Mouse (Mus musculus) adrenal gland, adult 2 months (tissue): ENCODE measurements at regions not wholly inside any gene's neighbourhood (a gene's known extent, or its start where the extent isn't known, plus 50 kb on each side); places are given as distances from the start of the nearest gene placed in this dataset.

ENCODE experiments used
- DNase-seq: peaks from one replicate; pipeline ENCODE4 v3.0.0; 2021

- DNase-seq, result no peak
These were observed 719.7 kb upstream of the Cited2 start for GRCm38 (mm10) chr10:17003123-17003849.

GRCm38 (mm10) chr10:17008683-17009082 is 714.3 kb upstream of the Cited2 start:
- no peak for DNase-seq

GRCm38 (mm10) chr10:17010047-17010446 is 713.0 kb upstream of the Cited2 start:
- DNase-seq, result no peak

GRCm38 (mm10) chr10:17011876-17012275 is 711.1 kb upstream of the Cited2 start:
- no peak for DNase-seq

- DNase-seq, result peak; percentile 49
These were observed 710.5 kb upstream of the Cited2 start for GRCm38 (mm10) chr10:17012541-17012975.

- no peak for DNase-seq
These were observed 708.2 kb upstream of the Cited2 start for GRCm38 (mm10) chr10:17014826-17015225.

- DNase-seq, result no peak
These were observed 706.2 kb upstream of the Cited2 start for GRCm38 (mm10) chr10:17016854-17017253.

- no peak for DNase-seq
These were observed 700.5 kb upstream of the Cited2 start for GRCm38 (mm10) chr10:17022216-17023158.

- peak; percentile 69 for DNase-seq
These were observed 699.3 kb upstream of the Cited2 start for GRCm38 (mm10) chr10:17023571-17024293.

- DNase-seq, result no peak
These were observed 698.7 kb upstream of the Cited2 start for GRCm38 (mm10) chr10:17024294-17024665.

GRCm38 (mm10) chr10:17034892-17035775 is 687.9 kb upstream of the Cited2 start:
- peak; percentile 76 for DNase-seq

GRCm38 (mm10) chr10:17038259-17039043 is 684.6 kb upstream of the Cited2 start:
- no peak for DNase-seq

- no peak for DNase-seq
These were observed 680.9 kb upstream of the Cited2 start for GRCm38 (mm10) chr10:17042090-17042489.

- DNase-seq, result no peak
These were observed 680.0 kb upstream of the Cited2 start for GRCm38 (mm10) chr10:17042973-17043372.

GRCm38 (mm10) chr10:17046765-17047164 is 676.3 kb upstream of the Cited2 start:
- no peak for DNase-seq

- DNase-seq, result no peak
These were observed 650.1 kb upstream of the Cited2 start for GRCm38 (mm10) chr10:17072906-17073305.

- DNase-seq, result no peak
These were observed 649.0 kb upstream of the Cited2 start for GRCm38 (mm10) chr10:17074013-17074401.

- DNase-seq, result no peak
These were observed 648.5 kb upstream of the Cited2 start for GRCm38 (mm10) chr10:17074402-17075027.

GRCm38 (mm10) chr10:17075147-17075546 is 647.9 kb upstream of the Cited2 start:
- no peak for DNase-seq

- no peak for DNase-seq
These were observed 647.4 kb upstream of the Cited2 start for GRCm38 (mm10) chr10:17075576-17075975.
